ENCODE assay signal across 16 mouse cellular contexts in genomic region chr10:17808526-17808925, GRCm38 (mm10).
"Had no signal": no experiment of that assay in that cellular context is flagged by ENCODE, and none has a peak within 500 bp of the region (broad histone marks: within the 10 kb centered on the region; RNA-seq: fewer than 3 reads in every experiment).

No protein-coding gene starts in this region.

- H3K4me3 ChIP-seq: neural tube, embryonic 13.5 days; neural tube, embryonic 15.5 days; stomach, embryonic 15.5 days had no signal

- DNase-seq: retina, postnatal 1 day; right cerebral cortex, adult 18-20 months; right cerebral cortex, postnatal 14 days; right cerebral cortex, postnatal 25 days; right cerebral cortex, postnatal 4 days; spleen, adult 18-20 months; thymus, adult 18-20 months; thymus, adult 2 months; thymus, postnatal 14 days; thymus, postnatal 25 days; thymus, postnatal 36 days; thymus, postnatal 4 days had no signal

- H3K27ac ChIP-seq: neural tube, embryonic 13.5 days; neural tube, embryonic 15.5 days; stomach, embryonic 15.5 days; stomach, postnatal 0 days had no signal
